Mouse (Mus musculus): Measurements from ENCODE around the gene Tep1.
A peak's percentile ranks its signal among the peaks of the same experiment; 100 is the strongest.
"Not testable (repeated sequence)": the region's sequence is repeated elsewhere in the genome, so short reads cannot be mapped to it uniquely, and the experiment has no call there.

Gene Tep1

GRCm38 (mm10) chr14:50891621-50892020, 21.3 kb upstream of the Tep1 start:
- DNase-seq (ENCODE audit: low read depth, low spot score), result no peak
- H3K36me3 ChIP-seq (ENCODE audit: control insufficient read depth, insufficient read depth, low read length, poor library complexity, severe bottlenecking), result no peaks in the 10 kb centered on the region
- H3K27me3 ChIP-seq (ENCODE audit: control insufficient read depth, insufficient read depth, low read length, poor library complexity, severe bottlenecking), result no peaks in the 10 kb centered on the region

- no peak for DNase-seq (ENCODE audit: low read depth, low spot score)
- no peaks in the 10 kb centered on the region for H3K36me3 ChIP-seq (ENCODE audit: control insufficient read depth, insufficient read depth, low read length, poor library complexity, severe bottlenecking)
- no peaks in the 10 kb centered on the region for H3K27me3 ChIP-seq (ENCODE audit: control insufficient read depth, insufficient read depth, low read length, poor library complexity, severe bottlenecking)
Observed at GRCm38 (mm10) chr14:50876236-50876950, 6.0 kb upstream of the Tep1 start.

GRCm38 (mm10) chr14:50875591-50876230, 5.4 kb upstream of the Tep1 start:
- no peak for DNase-seq (ENCODE audit: low read depth, low spot score)
- Histone ChIP-seq H3K36me3 (ENCODE audit: control insufficient read depth, insufficient read depth, low read length, poor library complexity, severe bottlenecking) (no peaks in the 10 kb centered on the region), H3K27me3 (ENCODE audit: control insufficient read depth, insufficient read depth, low read length, poor library complexity, severe bottlenecking) (no peaks in the 10 kb centered on the region)

GRCm38 (mm10) chr14:50875175-50875574, 4.8 kb upstream of the Tep1 start:
- Histone ChIP-seq H3K36me3 (ENCODE audit: control insufficient read depth, insufficient read depth, low read length, poor library complexity, severe bottlenecking) (no peaks in the 10 kb centered on the region), H3K27me3 (ENCODE audit: control insufficient read depth, insufficient read depth, low read length, poor library complexity, severe bottlenecking) (no peaks in the 10 kb centered on the region)
- no peak for DNase-seq (ENCODE audit: low read depth, low spot score)

- DNase-seq (ENCODE audit: low read depth, low spot score), result peak; percentile 53
- H3K36me3 ChIP-seq (ENCODE audit: control insufficient read depth, insufficient read depth, low read length, poor library complexity, severe bottlenecking), result peaks cover 3% of the 10 kb centered on the region; the same call in 1 of the 2 replicates
Observed at GRCm38 (mm10) chr14:50871284-50871683, 924 bp upstream of the Tep1 start.

GRCm38 (mm10) chr14:50870805-50871143, 414 bp upstream of the Tep1 start:
- no peak for DNase-seq (ENCODE audit: low read depth, low spot score)
- peaks cover 3% of the 10 kb centered on the region for H3K36me3 ChIP-seq (ENCODE audit: control insufficient read depth, insufficient read depth, low read length, poor library complexity, severe bottlenecking)
- no peaks in the 10 kb centered on the region for H3K27me3 ChIP-seq (ENCODE audit: control insufficient read depth, insufficient read depth, low read length, poor library complexity, severe bottlenecking)

More at GRCm38 (mm10) chr14:50871284-50871683, 924 bp upstream of the Tep1 start:
- no peaks in the 10 kb centered on the region for H3K27me3 ChIP-seq (ENCODE audit: control insufficient read depth, insufficient read depth, low read length, poor library complexity, severe bottlenecking)

GRCm38 (mm10) chr14:50868656-50869055, 1.7 kb downstream of the Tep1 start:
- peaks cover 3% of the 10 kb centered on the region for H3K36me3 ChIP-seq (ENCODE audit: control insufficient read depth, insufficient read depth, low read length, poor library complexity, severe bottlenecking)
- no peaks in the 10 kb centered on the region for H3K27me3 ChIP-seq (ENCODE audit: control insufficient read depth, insufficient read depth, low read length, poor library complexity, severe bottlenecking)
- DNase-seq (ENCODE audit: low read depth, low spot score), result no peak

- Histone ChIP-seq H3K27me3 (ENCODE audit: control insufficient read depth, insufficient read depth, low read length, poor library complexity, severe bottlenecking) (no peaks in the 10 kb centered on the region), H3K36me3 (ENCODE audit: control insufficient read depth, insufficient read depth, low read length, poor library complexity, severe bottlenecking) (peaks cover 3% of the 10 kb centered on the region)
- DNase-seq (ENCODE audit: low read depth, low spot score), result no peak
Observed at GRCm38 (mm10) chr14:50868211-50868610, 2.1 kb downstream of the Tep1 start.

GRCm38 (mm10) chr14:50866966-50867365, 3.4 kb downstream of the Tep1 start:
- peaks cover 6% of the 10 kb centered on the region for H3K36me3 ChIP-seq (ENCODE audit: control insufficient read depth, insufficient read depth, low read length, poor library complexity, severe bottlenecking)
- no peaks in the 10 kb centered on the region for H3K27me3 ChIP-seq (ENCODE audit: control insufficient read depth, insufficient read depth, low read length, poor library complexity, severe bottlenecking)
- no peak for DNase-seq (ENCODE audit: low read depth, low spot score)

- not testable (repeated sequence) for DNase-seq (ENCODE audit: low read depth, low spot score); H3K27me3 ChIP-seq (ENCODE audit: control insufficient read depth, insufficient read depth, low read length, poor library complexity, severe bottlenecking)
- peaks cover 11% of the 10 kb centered on the region for H3K36me3 ChIP-seq (ENCODE audit: control insufficient read depth, insufficient read depth, low read length, poor library complexity, severe bottlenecking)
Observed at GRCm38 (mm10) chr14:50865005-50865404, 5.4 kb downstream of the Tep1 start.

GRCm38 (mm10) chr14:50862641-50863040, 7.7 kb downstream of the Tep1 start:
- Histone ChIP-seq H3K27me3 (ENCODE audit: control insufficient read depth, insufficient read depth, low read length, poor library complexity, severe bottlenecking) (no peaks in the 10 kb centered on the region), H3K36me3 (ENCODE audit: control insufficient read depth, insufficient read depth, low read length, poor library complexity, severe bottlenecking) (peaks cover 12% of the 10 kb centered on the region)
- no peak for DNase-seq (ENCODE audit: low read depth, low spot score)

GRCm38 (mm10) chr14:50855788-50856187, 14.6 kb downstream of the Tep1 start:
- Histone ChIP-seq H3K27me3 (ENCODE audit: control insufficient read depth, insufficient read depth, low read length, poor library complexity, severe bottlenecking) (no peaks in the 10 kb centered on the region), H3K36me3 (ENCODE audit: control insufficient read depth, insufficient read depth, low read length, poor library complexity, severe bottlenecking) (peaks cover 20% of the 10 kb centered on the region)
- DNase-seq (ENCODE audit: low read depth, low spot score), result no peak

- DNase-seq (ENCODE audit: low read depth, low spot score), result no peak
- Histone ChIP-seq H3K36me3 (ENCODE audit: control insufficient read depth, insufficient read depth, low read length, poor library complexity, severe bottlenecking) (peaks cover 11% of the 10 kb centered on the region; the same call in 1 of the 2 replicates), H3K27me3 (ENCODE audit: control insufficient read depth, insufficient read depth, low read length, poor library complexity, severe bottlenecking) (no peaks in the 10 kb centered on the region)
Observed at GRCm38 (mm10) chr14:50837236-50837635, 33.1 kb downstream of the Tep1 start.

- Histone ChIP-seq H3K27me3 (ENCODE audit: control insufficient read depth, insufficient read depth, low read length, poor library complexity, severe bottlenecking) (no peaks in the 10 kb centered on the region), H3K36me3 (ENCODE audit: control insufficient read depth, insufficient read depth, low read length, poor library complexity, severe bottlenecking) (peaks cover 11% of the 10 kb centered on the region; the same call in 1 of the 2 replicates)
- DNase-seq (ENCODE audit: low read depth, low spot score), result no peak
Observed at GRCm38 (mm10) chr14:50834435-50834834, 35.9 kb downstream of the Tep1 start.

- peak; percentile 64 for DNase-seq (ENCODE audit: low read depth, low spot score)
- peaks cover 6% of the 10 kb centered on the region; the same call in 1 of the 2 replicates for H3K36me3 ChIP-seq (ENCODE audit: control insufficient read depth, insufficient read depth, low read length, poor library complexity, severe bottlenecking)
- no peaks in the 10 kb centered on the region for H3K27me3 ChIP-seq (ENCODE audit: control insufficient read depth, insufficient read depth, low read length, poor library complexity, severe bottlenecking)
Observed at GRCm38 (mm10) chr14:50833964-50834363, 36.4 kb downstream of the Tep1 start.
